Mouse (Mus musculus): ENCODE data around the gene Cyp2w1.

- TF ChIP-seq CTCF (IDR thresholded peaks at IDR 0.05; ENCODE audit: low read depth, low read length) = no peak
- TF ChIP-seq POLR2A (IDR thresholded peaks at IDR 0.05; ENCODE audit: extremely low read depth, insufficient read depth, low read length) = no peak
Observed at GRCm38 (mm10) chr5:139388694-139389675, 36.6 kb downstream of the Cyp2w1 start.

Data from liver, adult 2 months (tissue).